Mouse (Mus musculus): Measurements from ENCODE around the gene Cacnb2. TPM values are rescaled to one million over a fixed set of nuclear protein-coding genes. Genes with fewer than 3 reads are reported as not detected.

The Cacnb2 gene
- total RNA-seq, 1 experiment: 0.54 TPM

- H3K9me3 ChIP-seq (ENCODE audit: control insufficient read depth, insufficient read depth, low read depth, low read length): no peaks in the 10 kb centered on the region
- no peaks in the 10 kb centered on the region for H3K4me1 ChIP-seq (ENCODE audit: control insufficient read depth in 2 of 2, insufficient read depth in 2 of 2, low read length in 2 of 2, poor library complexity in 1 of 2)
- no peak overlapping the region for H3K9ac ChIP-seq (ENCODE audit: insufficient read depth, low read depth, low read length, poor library complexity, severe bottlenecking)
- in situ Hi-C loops (cut with MboI; ENCODE audit: low sequenced_read_pairs in 2 of 2, unreplicated experiment in 2 of 2): no loop called here
- TF ChIP-seq CHD2 (IDR thresholded peaks at IDR 0.05; ENCODE audit: low read depth, low read length): no peak
- no peak for TF ChIP-seq ZC3H11A (IDR thresholded peaks at IDR 0.05; ENCODE audit: borderline replicate concordance, low read depth, low read length)
- TF ChIP-seq HCFC1 (IDR thresholded peaks at IDR 0.05; ENCODE audit: borderline replicate concordance, insufficient read depth, low read length): no peak
- TF ChIP-seq MAFK (IDR thresholded peaks at IDR 0.05; ENCODE audit: insufficient read depth, low read depth, low read length): no peak
- no peak for TF ChIP-seq ZNF384 (IDR thresholded peaks at IDR 0.05; ENCODE audit: low read depth, low read length)
- no peak for DNase-seq (ENCODE audit: low read depth, low spot score)
- no peaks in the 10 kb centered on the region for H3K36me3 ChIP-seq (ENCODE audit: control insufficient read depth, insufficient read depth, low read length, poor library complexity, severe bottlenecking)
- no peak overlapping the region for H3K4me3 ChIP-seq (ENCODE audit: insufficient read depth in 1 of 2, low read depth in 1 of 2, low read length in 2 of 2, poor library complexity in 1 of 2, severe bottlenecking in 1 of 2)
- H3K27ac ChIP-seq (ENCODE audit: insufficient read depth, low read depth, low read length, poor library complexity, severe bottlenecking): no peak overlapping the region
These were observed 204.9 kb downstream of the Cacnb2 start for GRCm38 (mm10) chr2:14807650-14808347.

GRCm38 (mm10) chr2:14814977-14815376 lies 212.1 kb downstream of the Cacnb2 start:
- TF ChIP-seq ZNF384 (IDR thresholded peaks at IDR 0.05; ENCODE audit: low read depth, low read length) (no peak), HCFC1 (IDR thresholded peaks at IDR 0.05; ENCODE audit: borderline replicate concordance, insufficient read depth, low read length) (no peak), ZC3H11A (IDR thresholded peaks at IDR 0.05; ENCODE audit: borderline replicate concordance, low read depth, low read length) (no peak), MAFK (IDR thresholded peaks at IDR 0.05; ENCODE audit: insufficient read depth, low read depth, low read length) (no peak), CHD2 (IDR thresholded peaks at IDR 0.05; ENCODE audit: low read depth, low read length) (no peak)
- in situ Hi-C loops (cut with MboI; ENCODE audit: low sequenced_read_pairs in 2 of 2, unreplicated experiment in 2 of 2): no loop called here
- H3K4me3 ChIP-seq (ENCODE audit: insufficient read depth in 1 of 2, low read depth in 1 of 2, low read length in 2 of 2, poor library complexity in 1 of 2, severe bottlenecking in 1 of 2): no peak overlapping the region
- no peaks in the 10 kb centered on the region for H3K9me3 ChIP-seq (ENCODE audit: control insufficient read depth, insufficient read depth, low read depth, low read length)
- no peak for DNase-seq (ENCODE audit: low read depth, low spot score)
- H3K36me3 ChIP-seq (ENCODE audit: control insufficient read depth, insufficient read depth, low read length, poor library complexity, severe bottlenecking): no peaks in the 10 kb centered on the region
- H3K9ac ChIP-seq (ENCODE audit: insufficient read depth, low read depth, low read length, poor library complexity, severe bottlenecking): no peak overlapping the region
- no peaks in the 10 kb centered on the region for H3K4me1 ChIP-seq (ENCODE audit: control insufficient read depth in 2 of 2, insufficient read depth in 2 of 2, low read length in 2 of 2, poor library complexity in 1 of 2)
- H3K27ac ChIP-seq (ENCODE audit: insufficient read depth, low read depth, low read length, poor library complexity, severe bottlenecking): no peak overlapping the region

GRCm38 (mm10) chr2:14818651-14819050 lies 215.8 kb downstream of the Cacnb2 start:
- H3K9me3 ChIP-seq (ENCODE audit: control insufficient read depth, insufficient read depth, low read depth, low read length): no peaks in the 10 kb centered on the region
- DNase-seq (ENCODE audit: low read depth, low spot score): peak; percentile 25
- H3K9ac ChIP-seq (ENCODE audit: insufficient read depth, low read depth, low read length, poor library complexity, severe bottlenecking): no peak overlapping the region
- no peaks in the 10 kb centered on the region for H3K4me1 ChIP-seq (ENCODE audit: control insufficient read depth in 2 of 2, insufficient read depth in 2 of 2, low read length in 2 of 2, poor library complexity in 1 of 2)
- TF ChIP-seq CHD2 (IDR thresholded peaks at IDR 0.05; ENCODE audit: low read depth, low read length) (no peak), HCFC1 (IDR thresholded peaks at IDR 0.05; ENCODE audit: borderline replicate concordance, insufficient read depth, low read length) (no peak), ZC3H11A (IDR thresholded peaks at IDR 0.05; ENCODE audit: borderline replicate concordance, low read depth, low read length) (no peak), ZNF384 (IDR thresholded peaks at IDR 0.05; ENCODE audit: low read depth, low read length) (no peak), MAFK (IDR thresholded peaks at IDR 0.05; ENCODE audit: insufficient read depth, low read depth, low read length) (no peak)
- H3K27ac ChIP-seq (ENCODE audit: insufficient read depth, low read depth, low read length, poor library complexity, severe bottlenecking): no peak overlapping the region
- in situ Hi-C loops (cut with MboI; ENCODE audit: low sequenced_read_pairs in 2 of 2, unreplicated experiment in 2 of 2): no loop called here
- no peaks in the 10 kb centered on the region for H3K36me3 ChIP-seq (ENCODE audit: control insufficient read depth, insufficient read depth, low read length, poor library complexity, severe bottlenecking)
- no peak overlapping the region for H3K4me3 ChIP-seq (ENCODE audit: insufficient read depth in 1 of 2, low read depth in 1 of 2, low read length in 2 of 2, poor library complexity in 1 of 2, severe bottlenecking in 1 of 2)

DNA sequence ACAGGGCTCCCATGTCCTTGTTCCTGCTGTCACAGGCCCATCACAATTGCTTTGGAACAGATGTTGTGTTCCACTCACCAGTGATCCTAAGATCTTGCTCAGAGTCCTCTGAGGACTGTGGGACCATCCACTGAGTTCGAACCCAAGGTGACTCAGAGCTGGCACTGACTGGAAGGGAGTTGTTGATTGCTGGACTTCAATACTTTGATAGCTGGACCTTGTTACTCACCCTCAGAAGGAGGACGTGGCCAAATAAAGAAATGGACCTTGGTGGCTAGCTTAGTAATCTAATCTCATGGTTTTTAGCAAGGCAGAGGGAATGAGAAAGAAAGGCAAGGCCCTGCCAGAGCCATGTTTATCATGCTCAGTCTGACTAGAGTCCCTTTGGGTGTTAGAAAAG lies 218.1 kb downstream of the Cacnb2 start:
- Histone ChIP-seq H3K27ac (ENCODE audit: insufficient read depth, low read depth, low read length, poor library complexity, severe bottlenecking) (no peak overlapping the region), H3K36me3 (ENCODE audit: control insufficient read depth, insufficient read depth, low read length, poor library complexity, severe bottlenecking) (no peaks in the 10 kb centered on the region), H3K9me3 (ENCODE audit: control insufficient read depth, insufficient read depth, low read depth, low read length) (no peaks in the 10 kb centered on the region), H3K4me3 (ENCODE audit: insufficient read depth in 1 of 2, low read depth in 1 of 2, low read length in 2 of 2, poor library complexity in 1 of 2, severe bottlenecking in 1 of 2) (no peak overlapping the region), H3K9ac (ENCODE audit: insufficient read depth, low read depth, low read length, poor library complexity, severe bottlenecking) (no peak overlapping the region), H3K4me1 (ENCODE audit: control insufficient read depth in 2 of 2, insufficient read depth in 2 of 2, low read length in 2 of 2, poor library complexity in 1 of 2) (0 out of 4 replicates have a peak, but pooled peaks cover 0 to 2% of the 10 kb centered on the region in 2 experiments)
- no peak for DNase-seq (ENCODE audit: low read depth, low spot score)
- TF ChIP-seq CHD2 (IDR thresholded peaks at IDR 0.05; ENCODE audit: low read depth, low read length): no peak
- no peak for TF ChIP-seq HCFC1 (IDR thresholded peaks at IDR 0.05; ENCODE audit: borderline replicate concordance, insufficient read depth, low read length)
- no peak for TF ChIP-seq MAFK (IDR thresholded peaks at IDR 0.05; ENCODE audit: insufficient read depth, low read depth, low read length)
- no peak for TF ChIP-seq ZC3H11A (IDR thresholded peaks at IDR 0.05; ENCODE audit: borderline replicate concordance, low read depth, low read length)
- TF ChIP-seq ZNF384 (IDR thresholded peaks at IDR 0.05; ENCODE audit: low read depth, low read length): no peak
- in situ Hi-C loops (cut with MboI; ENCODE audit: low sequenced_read_pairs in 2 of 2, unreplicated experiment in 2 of 2): no loop called here

All from ES-E14 (cell line).